In genomic region chr2:109918592-109919262, GRCm38 (mm10) we compare ENCODE assay signal across 8 mouse cellular contexts. TPM values are rescaled to one million over a fixed set of nuclear protein-coding genes. Genes with fewer than 3 reads are reported as not detected.
DNase-seq lines count a peak whose midpoint lies in the region; ATAC-seq and TF ChIP-seq lines count a peak whose summit lies in the region.

No protein-coding gene starts in this region.

- H3K36me3 ChIP-seq in E14TG2a.4 (ENCODE audit: insufficient read depth, low read length) = peaks cover 33% of the 10 kb centered on the region
- no peaks in the 10 kb centered on the region for H3K36me3 ChIP-seq in embryonic facial prominence, embryonic 11.5 days (replicated peaks; ENCODE audit: control insufficient read depth, insufficient read depth, low read depth, low read length)
- H3K36me3 ChIP-seq in hindbrain, embryonic 15.5 days = no peaks in the 10 kb centered on the region
- H3K36me3 ChIP-seq in liver, embryonic 12.5 days = no peaks in the 10 kb centered on the region

- peak overlapping the region; percentile 86 for H3K9ac ChIP-seq in embryonic facial prominence, embryonic 11.5 days (replicated peaks; ENCODE audit: low read length)
- peak overlapping the region; percentile 70 for H3K9ac ChIP-seq in hindbrain, embryonic 15.5 days
- peak overlapping the region; percentile 93 for H3K9ac ChIP-seq in liver, embryonic 12.5 days

- TF ChIP-seq CTCF in E14TG2a.4 (conservative IDR thresholded peaks at IDR 0.05; ENCODE audit: low read length) = no peak

- H3K9me3 ChIP-seq in E14TG2a.4 (ENCODE audit: low read length) = no peaks in the 10 kb centered on the region
- no peaks in the 10 kb centered on the region for H3K9me3 ChIP-seq in embryonic facial prominence, embryonic 11.5 days (replicated peaks; ENCODE audit: control insufficient read depth, low read length)
- H3K9me3 ChIP-seq in hindbrain, embryonic 15.5 days = no peaks in the 10 kb centered on the region
- H3K9me3 ChIP-seq in liver, embryonic 12.5 days (replicated peaks) = no peaks in the 10 kb centered on the region

- no peak for ATAC-seq in embryonic facial prominence, embryonic 11.5 days (replicated peaks; ENCODE audit: insufficient number of reproducible peaks, low FRiP score, low TSS enrichment, low read depth)
- no peak for ATAC-seq in hindbrain, embryonic 15.5 days (ENCODE audit: low FRiP score, low read depth)
- ATAC-seq in liver, embryonic 12.5 days = no peak

- 6% methylated on average over 22 of the region's 22 CpGs for WGBS in embryonic facial prominence, embryonic 11.5 days
- WGBS in hindbrain, embryonic 15.5 days = 6% methylated on average over 22 of the region's 22 CpGs
- 10% methylated on average over 22 of the region's 22 CpGs for WGBS in liver, embryonic 12.5 days (ENCODE audit: insufficient replicate concordance)

- H3K4me1 ChIP-seq in E14TG2a.4 (replicated peaks; ENCODE audit: low read depth, low read length) = peaks cover 78% of the 10 kb centered on the region
- no peaks in the 10 kb centered on the region for H3K4me1 ChIP-seq in embryonic facial prominence, embryonic 11.5 days (ENCODE audit: control insufficient read depth, insufficient read depth, low read length)
- peaks cover 38% of the 10 kb centered on the region for H3K4me1 ChIP-seq in hindbrain, embryonic 15.5 days (replicated peaks)
- H3K4me1 ChIP-seq in liver, embryonic 12.5 days = peaks cover 45% of the 10 kb centered on the region

- H3K27ac ChIP-seq in embryonic facial prominence, embryonic 11.5 days (replicated peaks; ENCODE audit: low read depth, low read length) = no peak overlapping the region
- H3K27ac ChIP-seq in hindbrain, embryonic 15.5 days (replicated peaks) = no peak overlapping the region; the same call in 1 of the 2 replicates
- H3K27ac ChIP-seq in liver, embryonic 12.5 days = peak overlapping the region; percentile 97; the same call in 1 of the 2 replicates

- H3K4me2 ChIP-seq in embryonic facial prominence, embryonic 11.5 days (ENCODE audit: low read depth, low read length) = peak overlapping the region; percentile 63
- H3K4me2 ChIP-seq in hindbrain, embryonic 15.5 days = peak overlapping the region; percentile 94
- peak overlapping the region; percentile 98 for H3K4me2 ChIP-seq in liver, embryonic 12.5 days

- peak; percentile 52 for DNase-seq in 3134 (ENCODE audit: extremely low read depth, insufficient read length, low spot score)
- DNase-seq in embryonic facial prominence, embryonic 11.5 days (ENCODE audit: low spot score) = peak; percentile 22
- no peak for DNase-seq in spleen, adult 18-20 months
- DNase-seq in spleen, adult 12 weeks (ENCODE audit: low spot score) = no peak
- DNase-seq in frontal cortex, adult 2 months (ENCODE audit: extremely low spot score in 1 of 2, low spot score in 1 of 2) = no peak

- H3K27me3 ChIP-seq in E14TG2a.4 (ENCODE audit: insufficient read depth, low read length) = no peaks in the 10 kb centered on the region
- no peaks in the 10 kb centered on the region for H3K27me3 ChIP-seq in embryonic facial prominence, embryonic 11.5 days (ENCODE audit: control insufficient read depth, insufficient read depth, low read length)
- no peaks in the 10 kb centered on the region for H3K27me3 ChIP-seq in hindbrain, embryonic 15.5 days
- H3K27me3 ChIP-seq in liver, embryonic 12.5 days (replicated peaks) = 0 out of 2 replicates have a peak, but pooled peaks cover under 1% of the 10 kb centered on the region

- H3K4me3 ChIP-seq in E14TG2a.4 (replicated peaks; ENCODE audit: low read length) = peak overlapping the region; percentile 90
- peak overlapping the region; percentile 93 for H3K4me3 ChIP-seq in embryonic facial prominence, embryonic 11.5 days (ENCODE audit: low read depth, low read length)
- peak overlapping the region; percentile 66 for H3K4me3 ChIP-seq in hindbrain, embryonic 15.5 days
- H3K4me3 ChIP-seq in liver, embryonic 12.5 days = peak overlapping the region; percentile 86

RNA-seq across cellular contexts. Expression of gene Lgr4, which starts 1.3 kb away (rescaled TPM):
- 17.2 and 20.9 TPM in 2 replicates for polyA plus RNA-seq in embryonic facial prominence, embryonic 11.5 days (2014; fragmentation: Nextera tagmentation; extraction: Ambion mirVana)
- polyA plus RNA-seq in hindbrain, embryonic 15.5 days (2015; fragmentation: Nextera tagmentation; extraction: Ambion mirVana) = 8.0 and 8.6 TPM in 2 replicates
- 5.8 and 6.0 TPM in 2 replicates for polyA plus RNA-seq in liver, embryonic 12.5 days (2016; fragmentation: Nextera tagmentation; extraction: Ambion mirVana)
- 28.3 and 29.1 TPM in 2 replicates for polyA plus RNA-seq in frontal cortex, adult 2 months (2012; rRNA removed)

RNA-seq across cellular contexts. Expression of gene Lin7c, which starts 28.1 kb away (rescaled TPM):
- polyA plus RNA-seq in embryonic facial prominence, embryonic 11.5 days (2014; fragmentation: Nextera tagmentation; extraction: Ambion mirVana) = 93.6 and 94.3 TPM in 2 replicates
- polyA plus RNA-seq in hindbrain, embryonic 15.5 days (2015; fragmentation: Nextera tagmentation; extraction: Ambion mirVana) = 175 and 177 TPM in 2 replicates
- 29.9 and 31.6 TPM in 2 replicates for polyA plus RNA-seq in liver, embryonic 12.5 days (2016; fragmentation: Nextera tagmentation; extraction: Ambion mirVana)
- polyA plus RNA-seq in frontal cortex, adult 2 months (2012; rRNA removed) = 35.1 and 36.6 TPM in 2 replicates

Comparison
In these comparisons a context has a peak if more than half of its experiments do, and no peak if none do; other contexts are left out.
1. DNase-seq: peak in 3134 (single experiment) and embryonic facial prominence, embryonic 11.5 days (single experiment); none in spleen, adult 18-20 months (0 of 2), spleen, adult 12 weeks (single experiment) and frontal cortex, adult 2 months (0 of 2).
2. Peak in every context shown above with its lines, with median percentiles within 50 percentile points of each other: H3K4me3 ChIP-seq, H3K4me2 ChIP-seq and H3K9ac ChIP-seq.